Mouse (Mus musculus) CH12.LX (cell line): ENCODE data around the gene Zic5. TPM values are rescaled to one million over a fixed set of nuclear protein-coding genes. Genes with fewer than 3 reads are reported as not detected.

Experiments
- DNase-seq: peaks from one replicate; pipeline ENCODE4 v3.0.0-alpha.2; 2013; ENCODE audit errors: extremely low read depth
- H3K27ac ChIP-seq: 2 replicates; pipeline ENCODE4 v1.5.1; 2012; ENCODE audit warnings: low read depth, mild to moderate bottlenecking, control low read depth, moderate library complexity; ENCODE audit not compliant: insufficient read depth
- H3K27me3 ChIP-seq: replicated peaks from 2 replicates; pipeline ENCODE3; 2012; ENCODE audit warnings: inconsistent platforms
- H3K36me3 ChIP-seq, 2 experiments: replicated peaks in 1 of 2; 2 replicates each; pipeline versions ENCODE3 to v1.6.1; 2012; ENCODE audit warnings: inconsistent platforms in 1 of 2, low read length in 1 of 2, mild to moderate bottlenecking in 1 of 2, mixed read lengths in 1 of 2, moderate library complexity in 1 of 2; ENCODE audit not compliant: control insufficient read depth in 1 of 2, insufficient read depth in 1 of 2
- H3K4me1 ChIP-seq, 2 experiments: 2 replicates each; pipeline ENCODE4 v1.6.1; 2012; ENCODE audit warnings: inconsistent platforms in 1 of 2, moderate library complexity in 1 of 2; ENCODE audit not compliant: insufficient read depth in 2 of 2, control insufficient read depth in 1 of 2
- H3K4me2 ChIP-seq: 2 replicates; pipeline ENCODE4 v1.6.1; 2012; ENCODE audit warnings: low read depth, mild to moderate bottlenecking, control low read depth; ENCODE audit not compliant: poor library complexity, insufficient read depth, severe bottlenecking
- H3K4me3 ChIP-seq, 3 experiments: fragments of 150-350 bp in 1 of 3; sonication (generic) in 1 of 3; replicated peaks in 1 of 3; 2 replicates each; pipeline versions ENCODE3 to v1.5.1; 2011 to 2012; ENCODE audit warnings: low read depth in 2 of 3, low read length in 2 of 3, mild to moderate bottlenecking in 2 of 3, moderate library complexity in 2 of 3, control low read depth in 1 of 3, improper control_type of control experiment in 1 of 3, inconsistent platforms in 1 of 3, mixed read lengths in 1 of 3; ENCODE audit not compliant: poor library complexity in 1 of 3
- H3K79me2 ChIP-seq: replicated peaks from 2 replicates; pipeline ENCODE4 v1.6.1; 2012; ENCODE audit warnings: mild to moderate bottlenecking, moderate library complexity; ENCODE audit not compliant: control insufficient read depth, poor library complexity, insufficient read depth, severe bottlenecking; ENCODE audit errors: extremely low read depth
- H3K9ac ChIP-seq: 2 replicates; pipeline ENCODE4 v1.6.1; 2012; ENCODE audit warnings: low read depth, mild to moderate bottlenecking, control low read depth, moderate library complexity; ENCODE audit not compliant: insufficient read depth
- H3K9me3 ChIP-seq: replicated peaks from 2 replicates; pipeline ENCODE3; 2012; ENCODE audit warnings: low read length, inconsistent platforms, mixed read lengths
- BHLHE40 ChIP-seq: IDR thresholded peaks from 2 replicates; pipeline ENCODE4 v1.6.1; 2011; ENCODE audit warnings: mild to moderate bottlenecking, low read depth, low read length, improper control_type of control experiment
- CHD1 ChIP-seq: IDR thresholded peaks from 2 replicates; pipeline ENCODE4 v1.6.1; 2012; ENCODE audit warnings: low read depth, low read length, improper control_type of control experiment, inconsistent platforms
- CTCF ChIP-seq, 2 experiments: IDR thresholded peaks in 1 of 2; conservative IDR thresholded peaks in 1 of 2; 2 replicates each; pipeline ENCODE4 v1.5.1; 2011 to 2012; ENCODE audit warnings: low read depth in 2 of 2, low read length in 2 of 2, improper control_type of control experiment in 1 of 2, inconsistent platforms in 1 of 2, mild to moderate bottlenecking in 1 of 2, moderate library complexity in 1 of 2
- E2F4 ChIP-seq: IDR thresholded peaks from 2 replicates; pipeline ENCODE4 v1.6.1; 2011; ENCODE audit warnings: low read depth, low read length, improper control_type of control experiment; ENCODE audit not compliant: insufficient replicate concordance
- ETS1 ChIP-seq: conservative IDR thresholded peaks from 2 replicates; pipeline ENCODE4 v1.6.1; 2012; ENCODE audit warnings: low read depth, mild to moderate bottlenecking, inconsistent platforms, low read length, improper control_type of control experiment, moderate library complexity
- HCFC1 ChIP-seq: IDR thresholded peaks from 2 replicates; pipeline ENCODE4 v1.6.1; 2012; ENCODE audit warnings: low read depth, mild to moderate bottlenecking, inconsistent platforms, low read length, improper control_type of control experiment
- IRF4 ChIP-seq: IDR thresholded peaks from 2 replicates; pipeline ENCODE4 v1.6.1; 2014; ENCODE audit warnings: low read depth, mild to moderate bottlenecking, inconsistent platforms, low read length, improper control_type of control experiment
- JUND ChIP-seq: conservative IDR thresholded peaks from 2 replicates; pipeline ENCODE4 v1.6.1; 2011; ENCODE audit warnings: low read depth, low read length, improper control_type of control experiment
- KAT2A ChIP-seq: IDR thresholded peaks from 2 replicates; pipeline ENCODE4 v1.6.1; 2012; ENCODE audit warnings: low read length, improper control_type of control experiment, inconsistent platforms; ENCODE audit not compliant: insufficient replicate concordance
- MAFK ChIP-seq: IDR thresholded peaks from 2 replicates; pipeline ENCODE4 v1.6.1; 2011; ENCODE audit warnings: low read length, improper control_type of control experiment; ENCODE audit not compliant: insufficient replicate concordance
- MAX ChIP-seq: IDR thresholded peaks from 2 replicates; pipeline ENCODE4 v1.6.1; 2011; ENCODE audit warnings: low read length, improper control_type of control experiment
- MAZ ChIP-seq: IDR thresholded peaks from 2 replicates; pipeline ENCODE4 v1.6.1; 2012; ENCODE audit warnings: low read depth, mild to moderate bottlenecking, inconsistent platforms, low read length, improper control_type of control experiment, moderate library complexity
- MYC ChIP-seq: IDR thresholded peaks from 2 replicates; pipeline ENCODE4 v1.6.1; 2011; ENCODE audit warnings: low read depth, mild to moderate bottlenecking, improper control_type of control experiment, low read length
- NELFE ChIP-seq: IDR thresholded peaks from 2 replicates; pipeline ENCODE4 v1.6.1; 2011; ENCODE audit warnings: low read depth, low read length, improper control_type of control experiment
- POLR2A ChIP-seq: IDR thresholded peaks from 2 replicates; pipeline ENCODE4 v1.6.1; 2011; ENCODE audit warnings: low read depth, mild to moderate bottlenecking, improper control_type of control experiment, low read length
- POLR2AphosphoS2 ChIP-seq: IDR thresholded peaks from 2 replicates; pipeline ENCODE4 v1.6.1; 2011; ENCODE audit warnings: low read depth, low read length, improper control_type of control experiment
- SIN3A ChIP-seq: IDR thresholded peaks from 2 replicates; pipeline ENCODE4 v1.6.1; 2012; ENCODE audit warnings: low read length, improper control_type of control experiment, inconsistent platforms
- SMC3 ChIP-seq: IDR thresholded peaks from 2 replicates; pipeline ENCODE4 v1.6.1; 2011; ENCODE audit warnings: low read depth, low read length, improper control_type of control experiment
- TCF12 ChIP-seq: IDR thresholded peaks from 2 replicates; pipeline ENCODE4 v1.6.1; 2014; ENCODE audit warnings: low read depth, mild to moderate bottlenecking, inconsistent platforms, low read length, improper control_type of control experiment
- UBTF ChIP-seq: IDR thresholded peaks from 2 replicates; pipeline ENCODE4 v1.6.1; 2012; ENCODE audit warnings: low read depth, mild to moderate bottlenecking, inconsistent platforms, low read length, improper control_type of control experiment, moderate library complexity
- USF2 ChIP-seq: conservative IDR thresholded peaks from 2 replicates; pipeline ENCODE4 v1.6.1; 2011; ENCODE audit warnings: low read depth, low read length, improper control_type of control experiment
- ZC3H11A ChIP-seq: IDR thresholded peaks from 2 replicates; pipeline ENCODE4 v1.6.1; 2012; ENCODE audit warnings: low read depth, mild to moderate bottlenecking, inconsistent platforms, low read length, improper control_type of control experiment
- ZKSCAN1 ChIP-seq: IDR thresholded peaks from 2 replicates; pipeline ENCODE4 v1.6.1; 2012; ENCODE audit warnings: low read depth, inconsistent platforms, low read length, improper control_type of control experiment, borderline replicate concordance
- ZNF384 ChIP-seq: IDR thresholded peaks from 2 replicates; pipeline ENCODE4 v1.6.1; 2012; ENCODE audit warnings: low read depth, low read length, improper control_type of control experiment, inconsistent platforms
- dilution Hi-C: fragments of 300-500 bp; cut with MboI; formaldehyde crosslinking; loops from 2 replicates; pipeline ENCODE4 v1.14.3; 2020; ENCODE audit warnings: low sequenced_read_pairs; ENCODE audit not compliant: extremely low pct_unique_long_range_greater_than_20kb, extremely low pct_ligation_motif_present
- in situ Hi-C: fragments of 300-500 bp; cut with MboI; formaldehyde crosslinking; loops from 3 replicates; pipeline ENCODE4 v1.14.3; 2019; ENCODE audit warnings: low sequenced_read_pairs, low pct_ligation_motif_present, low pct_unique_long_range_greater_than_20kb, mixed read lengths
- polyA plus RNA-seq: library from polyadenylated mRNA; unstranded; fragments of >175 nt; gene quantifications from 2 replicates; pipeline ENCODE4 v1.2.1, GENCODE M21; 2012; ENCODE audit warnings: low read depth; ENCODE audit not compliant: insufficient read length
- total RNA-seq, 2 experiments: library from RNA; depleted of rRNA; stranded (reverse); fragments of 300-350 nt in 1 of 2; fragments of >200 nt in 1 of 2; gene quantifications; 2 replicates each; pipeline ENCODE4 v1.2.3; 2012 to 2014

The Zic5 gene
- total and polyA plus RNA-seq, 3 experiments, result 1.3 to 9.1 (median 1.5) TPM

DNA sequence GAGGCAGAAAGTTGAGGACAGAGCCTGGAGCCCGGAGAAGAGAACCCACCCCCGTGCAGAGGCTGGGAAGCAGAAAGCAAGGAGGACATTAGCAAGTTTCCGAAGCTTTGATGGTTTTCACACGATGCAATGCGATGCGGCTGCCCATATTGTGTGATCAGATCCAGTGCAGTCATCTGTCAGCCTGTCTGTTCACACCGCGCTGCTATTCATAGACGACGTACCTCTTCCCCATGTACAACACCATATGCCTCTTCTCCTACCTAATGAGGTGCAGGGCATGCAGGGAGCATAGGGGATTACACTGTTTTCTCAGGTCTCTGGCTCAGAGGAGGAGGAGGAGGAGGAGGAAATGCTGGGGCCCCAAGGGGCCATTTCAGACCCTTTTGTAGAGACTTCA is 28.6 kb downstream of the Zic5 start:
- Histone ChIP-seq H3K36me3 (no peaks in the 10 kb centered on the region), H3K27me3 (no peaks in the 10 kb centered on the region), H3K79me2 (no peaks in the 10 kb centered on the region), H3K4me1 (peaks cover 0 to 13% of the 10 kb centered on the region in 2 experiments; a peak in 2 of 4 replicates), H3K9me3 (no peaks in the 10 kb centered on the region), H3K9ac (no peak overlapping the region), H3K4me3 (no peak overlapping the region), H3K27ac (no peak overlapping the region), H3K4me2 (no peak overlapping the region)
- in situ Hi-C loops (no loop called here), dilution Hi-C loops (no loop called here)
- TF ChIP-seq CTCF (conservative IDR thresholded peaks at IDR 0.05 in 1 of 2, IDR thresholded peaks at IDR 0.05 in 1 of 2; ENCODE audit: low read depth in 2 of 2, low read length in 2 of 2) (no peak), POLR2A (no peak), ETS1 (no peak), JUND (no peak), SIN3A (no peak), ZNF384 (no peak), TCF12 (no peak)
- DNase-seq, result no peak

DNA sequence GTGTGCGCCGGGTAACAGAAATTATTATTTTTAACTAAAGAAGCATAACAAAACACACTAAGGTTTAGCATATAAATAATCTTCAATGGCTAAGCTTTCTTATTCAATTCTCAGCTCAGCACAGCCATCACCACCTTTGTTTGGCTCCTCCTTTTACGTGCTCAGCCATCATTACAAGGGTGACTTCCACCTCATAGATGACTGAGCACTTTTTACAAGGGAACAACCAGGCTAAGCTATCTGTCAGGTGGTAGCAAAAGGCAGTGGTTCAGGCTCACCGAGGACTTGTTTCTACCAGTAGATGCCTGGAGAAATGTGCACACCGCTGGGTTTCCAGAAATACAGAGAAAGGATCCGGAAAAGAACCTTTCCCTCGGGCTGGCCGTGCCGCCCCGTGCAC is 31.4 kb downstream of the Zic5 start:
- no peak overlapping the region for H3K27ac ChIP-seq
- H3K4me3 ChIP-seq, result no peak overlapping the region
- H3K36me3 ChIP-seq, result no peaks in the 10 kb centered on the region
- in situ Hi-C loops, result no loop called here
- no peaks in the 10 kb centered on the region for H3K79me2 ChIP-seq
- H3K27me3 ChIP-seq, result no peaks in the 10 kb centered on the region
- no peaks in the 10 kb centered on the region for H3K9me3 ChIP-seq
- H3K4me1 ChIP-seq, result peaks cover 0 to 8% of the 10 kb centered on the region in 2 experiments; a peak in 1 of 4 replicates
- TF ChIP-seq USF2, result no peak
- no peak for TF ChIP-seq POLR2AphosphoS2
- TF ChIP-seq SMC3, result no peak
- no peak for TF ChIP-seq MYC
- no peak for TF ChIP-seq UBTF
- TF ChIP-seq HCFC1, result no peak
- no peak for TF ChIP-seq ETS1
- TF ChIP-seq TCF12, result no peak
- TF ChIP-seq MAZ, result no peak
- TF ChIP-seq KAT2A, result no peak
- no peak for TF ChIP-seq ZC3H11A
- TF ChIP-seq NELFE, result no peak
- TF ChIP-seq ZKSCAN1, result no peak
- no peak for TF ChIP-seq CHD1
- no peak for TF ChIP-seq BHLHE40
- TF ChIP-seq E2F4, result no peak
- no peak for TF ChIP-seq ZNF384
- TF ChIP-seq MAX, result no peak
- no peak for TF ChIP-seq MAFK
- no peak for TF ChIP-seq IRF4
- no peak overlapping the region for H3K4me2 ChIP-seq
- dilution Hi-C loops, result no loop called here
- no peak overlapping the region for H3K9ac ChIP-seq
- no peak for DNase-seq
